Mouse (Mus musculus) midbrain, postnatal 0 days (tissue): ENCODE data around the gene Ibsp. TPM values are rescaled to one million over a fixed set of nuclear protein-coding genes. Genes with fewer than 3 reads are reported as not detected.

Experiments used
- ATAC-seq: fragments of 200-750 bp; cut with Nextera tagmentation; 2 replicates; pipeline ENCODE4 v1.8.0; 2017; ENCODE audit warnings: moderate number of reproducible peaks, mild to moderate bottlenecking, moderate TSS enrichment, moderate library complexity; ENCODE audit not compliant: low FRiP score
- DNase-seq: peaks from one replicate; pipeline ENCODE4 v3.0.0-alpha.2; 2015; ENCODE audit warnings: low spot score
- H3K27ac ChIP-seq: fragments of 300-500 bp; sonication (generic); 2 replicates; pipeline ENCODE4 v1.5.1; 2014; ENCODE audit warnings: low read depth, mild to moderate bottlenecking, low read length, mixed read lengths
- H3K27me3 ChIP-seq: fragments of 300-500 bp; sonication (generic); 2 replicates; pipeline ENCODE4 v1.6.1; 2014; ENCODE audit warnings: low read length, control low read depth, mixed read lengths; ENCODE audit not compliant: insufficient read depth
- H3K36me3 ChIP-seq: fragments of 300-500 bp; sonication (generic); 2 replicates; pipeline ENCODE4 v1.6.1; 2014; ENCODE audit warnings: low read length, control low read depth, mixed read lengths; ENCODE audit not compliant: insufficient read depth
- H3K4me1 ChIP-seq: fragments of 300-500 bp; sonication (generic); 2 replicates; pipeline ENCODE4 v1.6.1; 2014; ENCODE audit warnings: mild to moderate bottlenecking, control low read depth, antibody characterized with exemption, low read length, mixed read lengths; ENCODE audit not compliant: insufficient read depth
- H3K4me2 ChIP-seq: fragments of 300-500 bp; sonication (generic); 2 replicates; pipeline ENCODE4 v1.6.1; 2014; ENCODE audit warnings: low read depth, mild to moderate bottlenecking, low read length, mixed read lengths; ENCODE audit not compliant: poor library complexity, severe bottlenecking
- H3K4me3 ChIP-seq: fragments of 300-500 bp; sonication (generic); 2 replicates; pipeline ENCODE4 v1.5.1; 2014; ENCODE audit warnings: low read depth, mild to moderate bottlenecking, low read length, moderate library complexity
- H3K9ac ChIP-seq: fragments of 300-500 bp; sonication (generic); replicated peaks from 2 replicates; pipeline ENCODE4 v1.6.1; 2014; ENCODE audit warnings: mild to moderate bottlenecking, low read length, moderate library complexity, mixed read lengths; ENCODE audit not compliant: poor library complexity, severe bottlenecking
- H3K9me3 ChIP-seq: fragments of 300-500 bp; sonication (generic); 2 replicates; pipeline ENCODE4 v1.6.1; 2016; ENCODE audit warnings: low read length, control low read depth
- CTCF ChIP-seq: IDR thresholded peaks from 2 replicates; pipeline ENCODE4 v1.5.1; 2016; ENCODE audit warnings: antibody characterized with exemption, mild to moderate bottlenecking
- WGBS: fragments of 180-500 bp; shearing (Covaris S2); extraction: QIAGEN DNeasy Blood & Tissue Kit; methylation state at CpG from one replicate; pipeline ENCODE4 v1.1.7; 2014; 5-methylcytosine and 5-hydroxymethylcytosine counted together
- polyA plus RNA-seq: library from polyadenylated mRNA; unstranded; fragments of >200 nt; fragmentation: Nextera tagmentation; extraction: Ambion mirVana; gene quantifications from 2 replicates; pipeline ENCODE4 v1.2.1, GENCODE M21; 2015
- total RNA-seq: library from RNA; depleted of rRNA; stranded (reverse); fragments of >200 nt; gene quantifications from 2 replicates; pipeline ENCODE4 v1.2.3, GENCODE M21; 2014

Gene Ibsp
- total and polyA plus RNA-seq, 2 experiments from 2014 or later = 0.10 to 0.16 TPM

GRCm38 (mm10) chr5:104337491-104337890 lies 38.5 kb downstream of the Ibsp start:
- H3K9ac ChIP-seq = no peak overlapping the region
- H3K4me2 ChIP-seq = no peak overlapping the region
- no peaks in the 10 kb centered on the region for H3K9me3 ChIP-seq
- H3K27ac ChIP-seq = no peak overlapping the region
- no peak for ATAC-seq
- no peak for TF ChIP-seq CTCF
- no peaks in the 10 kb centered on the region for H3K27me3 ChIP-seq
- DNase-seq = no peak
- H3K36me3 ChIP-seq = no peaks in the 10 kb centered on the region
- no peak overlapping the region for H3K4me3 ChIP-seq
- no peaks in the 10 kb centered on the region for H3K4me1 ChIP-seq
- WGBS = 79% methylated on average over 4 of the region's 4 CpGs

DNA sequence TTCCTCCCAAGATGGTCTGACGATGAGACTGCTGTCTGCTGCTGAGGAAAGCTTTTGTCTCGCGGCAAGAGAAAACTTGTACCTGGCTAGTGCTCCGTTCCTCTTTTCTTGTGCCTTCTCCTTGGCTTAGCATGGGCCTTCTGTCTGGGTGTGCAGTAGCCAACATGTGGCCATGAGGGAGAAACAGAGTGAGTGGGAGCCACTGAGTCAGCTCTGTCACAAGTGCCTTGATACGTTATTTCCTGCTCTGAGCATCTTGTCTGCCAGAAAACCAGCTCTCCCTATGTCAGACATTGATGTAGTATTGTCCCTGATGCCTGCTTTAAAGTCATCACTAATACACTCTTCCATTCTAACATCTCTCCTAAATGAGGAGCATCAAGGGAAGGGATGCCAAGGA lies 40.0 kb downstream of the Ibsp start:
- 77% methylated on average over 5 of the region's 5 CpGs for WGBS
- no peaks in the 10 kb centered on the region for H3K9me3 ChIP-seq
- H3K27ac ChIP-seq = no peak overlapping the region
- H3K36me3 ChIP-seq = no peaks in the 10 kb centered on the region
- ATAC-seq (no peak), DNase-seq (no peak)
- no peak overlapping the region for H3K9ac ChIP-seq
- H3K4me3 ChIP-seq = no peak overlapping the region
- no peaks in the 10 kb centered on the region for H3K4me1 ChIP-seq
- TF ChIP-seq CTCF = no peak
- H3K4me2 ChIP-seq = no peak overlapping the region
- H3K27me3 ChIP-seq = no peaks in the 10 kb centered on the region

- no peaks in the 10 kb centered on the region for H3K36me3 ChIP-seq
- no peaks in the 10 kb centered on the region for H3K9me3 ChIP-seq
- H3K4me1 ChIP-seq = no peaks in the 10 kb centered on the region
- H3K27me3 ChIP-seq = no peaks in the 10 kb centered on the region
- no peak overlapping the region for H3K27ac ChIP-seq
- ATAC-seq (peak; percentile 70; the same call in 1 of the 2 replicates), DNase-seq (peak; percentile 84)
- H3K9ac ChIP-seq = no peak overlapping the region
- peak; percentile 91 for TF ChIP-seq CTCF
- H3K4me2 ChIP-seq = peak overlapping the region; percentile 33; the same call in 1 of the 2 replicates
- WGBS = 23% methylated on average over 14 of the region's 14 CpGs
- no peak overlapping the region for H3K4me3 ChIP-seq
Observed at GRCm38 (mm10) chr5:104339706-104340512, 40.9 kb downstream of the Ibsp start.

GRCm38 (mm10) chr5:104340513-104340829 lies 41.5 kb downstream of the Ibsp start:
- no peak for TF ChIP-seq CTCF
- no peak for ATAC-seq
- no peaks in the 10 kb centered on the region for H3K27me3 ChIP-seq
- no peak for DNase-seq
- 88% methylated on average over 4 of the region's 4 CpGs for WGBS
- H3K4me1 ChIP-seq = no peaks in the 10 kb centered on the region
- H3K4me2 ChIP-seq = no peak overlapping the region
- H3K36me3 ChIP-seq = no peaks in the 10 kb centered on the region
- no peak overlapping the region for H3K4me3 ChIP-seq
- no peak overlapping the region for H3K27ac ChIP-seq
- H3K9me3 ChIP-seq = no peaks in the 10 kb centered on the region
- no peak overlapping the region for H3K9ac ChIP-seq

DNA sequence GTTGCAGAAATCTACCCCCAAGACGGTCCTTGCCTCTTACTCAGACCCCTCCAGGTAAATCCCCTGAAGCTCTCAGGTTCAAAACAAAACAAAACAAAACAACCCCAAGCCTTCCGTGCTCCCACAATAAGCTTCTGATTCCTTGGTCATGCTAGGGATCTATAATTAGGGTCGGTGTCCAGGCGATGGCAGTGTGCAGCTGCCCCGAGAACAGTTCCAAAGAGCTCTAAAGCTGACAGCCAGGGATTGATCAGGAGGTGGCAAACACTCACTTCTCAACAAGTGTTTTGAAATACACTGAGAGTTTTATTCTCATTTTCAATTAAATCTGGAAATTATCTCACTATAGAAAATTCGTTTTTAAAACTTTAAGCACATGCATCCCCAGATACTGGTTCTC lies 43.9 kb downstream of the Ibsp start:
- Histone ChIP-seq H3K4me3 (no peak overlapping the region), H3K9ac (no peak overlapping the region), H3K4me1 (no peaks in the 10 kb centered on the region), H3K36me3 (no peaks in the 10 kb centered on the region), H3K27me3 (no peaks in the 10 kb centered on the region), H3K4me2 (no peak overlapping the region), H3K9me3 (no peaks in the 10 kb centered on the region), H3K27ac (no peak overlapping the region)
- DNase-seq = no peak
- ATAC-seq = no peak
- peak; percentile 48 for TF ChIP-seq CTCF
- WGBS = 30% methylated on average over 6 of the region's 6 CpGs

GRCm38 (mm10) chr5:104344526-104345240 lies 45.7 kb downstream of the Ibsp start:
- Histone ChIP-seq H3K4me2 (no peak overlapping the region), H3K27ac (no peak overlapping the region), H3K9me3 (no peaks in the 10 kb centered on the region), H3K4me1 (no peaks in the 10 kb centered on the region), H3K4me3 (no peak overlapping the region), H3K27me3 (no peaks in the 10 kb centered on the region), H3K9ac (no peak overlapping the region), H3K36me3 (no peaks in the 10 kb centered on the region)
- peak; percentile 62 for TF ChIP-seq CTCF
- 77% methylated on average over 9 of the region's 9 CpGs for WGBS
- DNase-seq (peak; percentile 13), ATAC-seq (no peak)
